Mouse (Mus musculus) urinary bladder, postnatal 10 days (tissue): ENCODE data around the gene Rpl13.
A peak's percentile ranks its signal among the peaks of the same experiment; 100 is the strongest.
"Not testable (repeated sequence)": the region's sequence is repeated elsewhere in the genome, so short reads cannot be mapped to it uniquely, and the experiment has no call there.

Source experiments
- DNase-seq: peaks from one replicate; pipeline ENCODE4 v3.0.0; 2022; ENCODE audit warnings: low spot score

The Rpl13 gene

DNA sequence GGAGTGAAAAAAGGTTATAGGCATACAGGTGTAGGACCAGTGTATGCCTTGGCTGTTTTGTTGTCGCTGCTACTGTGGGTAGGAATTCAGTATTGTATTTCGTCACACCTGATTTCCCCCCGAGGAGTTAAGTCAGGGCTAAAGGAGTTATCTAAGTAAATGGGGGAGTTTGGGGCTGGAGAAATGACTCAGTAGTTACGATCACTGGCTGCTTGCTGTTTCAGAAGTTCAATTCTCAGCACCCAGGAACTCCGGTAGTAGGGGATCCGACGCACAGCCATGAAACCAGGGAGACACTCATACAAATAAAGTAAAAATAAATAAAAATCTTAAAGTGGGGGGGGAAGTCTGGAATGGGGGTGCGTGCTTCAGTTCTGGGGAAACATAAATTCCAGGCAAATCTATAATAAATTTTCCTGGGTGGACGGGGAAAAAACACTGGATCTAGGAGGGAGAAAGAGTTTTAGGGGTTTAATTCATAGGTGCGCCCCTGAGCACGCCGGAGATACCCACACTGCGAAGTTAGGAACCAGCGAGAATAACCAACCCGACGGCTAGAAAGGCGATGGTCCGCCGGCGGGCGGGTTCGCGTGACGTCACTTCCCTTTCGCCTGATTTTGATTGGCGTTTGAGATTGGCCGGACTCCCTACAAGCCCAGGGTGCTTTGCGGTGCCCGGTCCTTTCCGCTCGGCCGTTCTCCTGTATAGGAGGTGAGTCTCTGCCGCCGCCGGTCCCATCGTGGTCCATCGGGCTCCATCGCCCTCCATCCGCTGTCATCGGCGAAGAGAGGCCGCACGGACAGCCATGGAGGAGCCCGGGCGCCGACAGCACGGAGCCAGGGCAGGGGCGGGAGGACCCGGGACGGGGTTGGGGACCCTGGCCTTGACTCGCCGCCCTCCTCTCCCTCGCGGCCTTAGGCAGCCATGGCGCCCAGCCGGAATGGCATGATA, at the start of gene Rpl13:
Gene Rpl13 (plus strand): TSS at position 616 of the 951 bp plus-strand sequence.
- peak; percentile 91 for DNase-seq

DNA sequence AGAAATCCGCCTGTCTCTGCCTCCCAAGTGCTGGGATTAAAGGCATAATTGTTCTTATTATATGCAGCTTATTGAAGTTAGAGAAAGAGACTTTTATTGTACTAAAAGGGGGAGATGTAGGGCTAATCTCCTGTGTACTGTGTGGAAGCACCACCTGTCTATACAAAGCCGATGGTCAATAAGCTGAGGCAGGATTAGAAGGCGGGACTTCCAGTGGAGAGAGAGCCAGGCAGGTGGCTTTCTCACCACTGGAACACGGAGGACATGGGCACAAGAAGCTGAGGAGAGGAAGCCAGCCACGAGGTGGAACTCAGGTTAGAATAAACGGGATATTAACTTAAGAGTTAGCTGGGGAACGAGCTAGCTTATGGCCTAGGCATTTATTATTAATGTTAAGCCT, 39.4 kb upstream of the Rpl13 start, which contains the start of gene Spg7:
Gene Spg7 (plus strand): TSS at position 222 of the 400 bp plus-strand sequence.
- DNase-seq, result no peak

DNA sequence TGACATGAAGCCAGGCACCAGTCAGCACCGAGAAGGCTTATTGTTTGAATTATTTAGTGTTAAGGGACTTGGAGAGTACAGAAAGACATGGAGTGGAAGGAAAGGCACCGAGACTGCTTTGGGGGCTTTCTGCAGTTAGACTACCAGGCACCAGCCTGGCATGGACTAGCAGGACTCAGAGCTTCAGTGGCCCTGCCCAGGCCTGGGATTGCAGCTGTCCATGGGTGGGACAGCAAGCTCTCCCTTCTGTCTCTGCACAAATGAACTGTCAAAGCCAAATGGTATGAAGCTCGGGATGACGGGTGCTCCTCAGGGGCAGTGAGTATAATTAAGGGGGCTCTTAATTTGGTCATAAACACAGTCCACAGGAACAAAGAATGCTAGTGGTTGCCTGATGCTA, 38.1 kb upstream of the Rpl13 start:
- no peak for DNase-seq

DNA sequence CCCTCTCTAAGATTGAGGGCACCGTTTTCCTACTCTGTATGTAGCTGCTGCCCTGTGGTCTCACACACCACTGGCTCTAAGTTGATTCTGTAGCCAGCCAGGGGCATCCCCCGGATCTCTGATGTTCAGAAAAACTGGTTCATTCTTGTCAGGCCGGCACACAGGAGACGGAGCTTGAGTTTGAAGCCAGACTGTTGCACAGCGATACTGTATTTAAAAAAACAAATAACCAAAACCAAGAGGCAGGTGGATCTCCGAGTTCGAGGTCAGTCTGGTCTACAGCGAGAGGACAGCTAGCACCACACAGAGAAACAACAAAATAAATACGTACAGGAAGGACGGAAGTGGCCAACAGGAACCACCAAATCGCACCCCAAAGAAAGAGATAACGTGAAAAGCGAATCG, 37.3 kb upstream of the Rpl13 start:
- DNase-seq, result no peak

- DNase-seq, result peak; percentile 81
Measured at GRCm38 (mm10) chr8:123065214-123066100, 36.7 kb upstream of the Rpl13 start.

GRCm38 (mm10) chr8:123066101-123066683, 36.0 kb upstream of the Rpl13 start:
- no peak for DNase-seq

DNA sequence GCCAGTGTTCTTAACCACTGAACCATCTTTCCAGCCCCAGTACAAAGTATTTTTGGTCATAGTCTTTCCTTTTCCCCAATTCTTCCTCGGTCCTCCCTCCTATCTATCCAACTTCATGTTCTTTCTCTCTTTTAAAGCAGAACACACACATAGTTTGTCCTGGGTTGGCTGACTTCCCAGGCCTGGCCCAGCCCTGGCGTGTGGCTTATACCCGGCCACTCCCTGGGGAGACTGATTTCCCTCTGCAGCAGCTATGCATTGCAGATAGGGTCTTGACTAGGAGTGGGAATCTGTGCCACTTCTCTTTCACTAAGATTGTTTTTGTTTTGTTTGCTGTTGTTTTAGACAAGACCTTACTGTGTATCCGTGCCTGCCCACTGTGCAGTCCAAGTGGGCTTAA, 31.0 kb upstream of the Rpl13 start:
- no peak for DNase-seq

- DNase-seq, result no peak
Measured at GRCm38 (mm10) chr8:123077213-123077612, 24.9 kb upstream of the Rpl13 start.

DNA sequence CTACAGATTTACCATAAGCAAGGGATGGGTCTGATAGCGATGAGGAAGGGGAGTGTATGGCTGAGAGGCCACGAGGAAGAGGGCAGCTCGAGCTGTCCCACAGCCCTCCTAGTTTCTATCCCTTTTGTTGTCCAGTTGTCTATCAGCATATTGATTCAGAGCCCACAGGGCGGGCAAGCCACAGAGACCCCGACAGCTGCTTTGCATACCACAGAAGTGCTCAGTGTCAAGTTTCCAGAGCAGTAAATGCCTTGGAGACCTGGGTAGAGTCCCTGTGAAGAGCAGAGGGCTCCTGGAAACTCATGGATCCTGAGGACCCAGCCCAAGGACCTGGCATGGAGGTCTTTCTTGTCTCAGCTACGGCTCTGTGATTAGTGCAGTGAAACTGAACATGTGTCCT, 19.2 kb upstream of the Rpl13 start:
- no peak for DNase-seq

DNA sequence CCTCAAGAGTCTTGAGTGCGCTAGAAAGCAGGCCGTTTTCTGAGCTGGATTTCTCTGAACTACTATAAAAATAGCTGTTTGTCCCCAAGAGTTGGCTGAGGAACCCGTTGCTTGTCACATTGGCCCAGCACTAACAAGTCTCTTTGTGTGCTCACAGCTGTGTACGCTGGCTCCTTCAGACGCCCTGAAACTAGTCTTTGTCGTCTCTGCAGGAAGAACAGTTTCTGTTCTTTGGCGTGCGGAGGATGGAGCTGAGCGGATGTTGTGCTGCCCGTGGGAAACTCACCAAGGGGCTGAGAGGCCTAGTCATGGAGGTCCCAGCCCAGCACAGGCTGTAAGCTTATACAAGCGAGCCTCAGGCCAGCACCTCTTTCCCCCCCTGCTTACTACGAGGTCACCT, 18.5 kb upstream of the Rpl13 start:
- DNase-seq, result no peak

- no peak for DNase-seq
Measured at GRCm38 (mm10) chr8:123087289-123087688, 14.9 kb upstream of the Rpl13 start.

DNA sequence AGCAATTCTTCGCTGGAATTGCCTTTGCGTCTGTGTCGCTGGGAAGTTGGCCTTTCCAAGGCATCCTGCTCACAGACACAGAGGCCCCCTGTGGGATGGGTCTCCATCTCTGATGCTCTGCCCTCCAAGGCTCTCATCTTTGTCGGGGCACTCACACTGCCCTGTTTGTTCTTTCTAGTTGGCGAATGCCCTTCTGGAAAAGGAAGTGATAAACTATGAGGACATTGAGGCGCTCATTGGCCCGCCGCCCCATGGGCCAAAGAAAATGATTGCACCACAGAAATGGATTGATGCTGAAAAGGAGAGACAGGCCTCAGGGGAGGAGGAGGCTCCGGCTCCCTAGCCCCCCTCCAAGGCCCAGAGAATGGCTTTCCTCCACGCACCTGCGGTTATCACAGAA, 4.9 kb upstream of the Rpl13 start:
- no peak for DNase-seq

- no peak for DNase-seq
Measured at GRCm38 (mm10) chr8:123097786-123098584, 4.2 kb upstream of the Rpl13 start.

- DNase-seq, result no peak
Measured at GRCm38 (mm10) chr8:123100288-123100687, 1.9 kb upstream of the Rpl13 start.

DNA sequence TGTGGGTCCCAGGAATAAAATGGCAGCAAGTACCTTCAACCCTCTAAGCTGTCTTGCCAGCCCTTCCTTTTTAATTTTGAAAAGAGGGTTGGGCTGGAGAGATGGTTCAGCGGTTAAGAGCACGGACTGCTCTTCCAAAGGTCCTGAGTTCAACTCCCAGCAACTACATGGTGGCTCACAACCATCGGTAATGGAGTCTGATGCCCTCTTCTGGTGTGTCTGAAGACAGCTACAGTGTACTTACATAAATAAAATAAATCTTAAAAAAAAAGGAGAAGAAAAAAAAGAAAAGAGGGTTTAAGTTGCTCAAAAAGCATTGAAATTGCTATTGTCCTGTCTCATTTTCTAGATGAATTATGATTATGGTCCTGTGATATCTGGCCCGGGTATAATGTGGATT, 906 bp upstream of the Rpl13 start:
- DNase-seq, result no peak

GRCm38 (mm10) chr8:123102855-123103254, 705 bp downstream of the Rpl13 start:
- DNase-seq, result not testable (repeated sequence)

DNA sequence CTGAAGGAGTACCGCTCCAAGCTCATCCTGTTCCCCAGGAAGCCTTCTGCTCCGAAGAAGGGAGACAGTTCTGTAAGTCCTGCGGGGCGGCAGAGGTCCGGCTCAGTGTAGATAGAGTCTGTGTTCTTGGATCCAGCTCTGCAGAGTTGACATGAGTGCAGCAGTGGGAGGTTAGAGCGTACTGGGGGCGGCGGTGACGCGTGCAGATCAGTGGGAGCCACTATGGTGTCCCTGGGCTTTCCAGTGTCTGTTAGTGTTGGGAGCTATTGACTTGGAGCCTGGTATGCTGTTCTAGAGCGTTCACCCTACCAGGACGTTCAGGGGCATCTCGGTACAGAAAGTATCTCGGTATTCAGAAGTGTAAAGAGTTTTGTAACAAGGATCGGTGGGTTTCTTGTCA, 1.1 kb downstream of the Rpl13 start:
- DNase-seq, result no peak

GRCm38 (mm10) chr8:123104046-123104767, 2.1 kb downstream of the Rpl13 start:
- no peak for DNase-seq

DNA sequence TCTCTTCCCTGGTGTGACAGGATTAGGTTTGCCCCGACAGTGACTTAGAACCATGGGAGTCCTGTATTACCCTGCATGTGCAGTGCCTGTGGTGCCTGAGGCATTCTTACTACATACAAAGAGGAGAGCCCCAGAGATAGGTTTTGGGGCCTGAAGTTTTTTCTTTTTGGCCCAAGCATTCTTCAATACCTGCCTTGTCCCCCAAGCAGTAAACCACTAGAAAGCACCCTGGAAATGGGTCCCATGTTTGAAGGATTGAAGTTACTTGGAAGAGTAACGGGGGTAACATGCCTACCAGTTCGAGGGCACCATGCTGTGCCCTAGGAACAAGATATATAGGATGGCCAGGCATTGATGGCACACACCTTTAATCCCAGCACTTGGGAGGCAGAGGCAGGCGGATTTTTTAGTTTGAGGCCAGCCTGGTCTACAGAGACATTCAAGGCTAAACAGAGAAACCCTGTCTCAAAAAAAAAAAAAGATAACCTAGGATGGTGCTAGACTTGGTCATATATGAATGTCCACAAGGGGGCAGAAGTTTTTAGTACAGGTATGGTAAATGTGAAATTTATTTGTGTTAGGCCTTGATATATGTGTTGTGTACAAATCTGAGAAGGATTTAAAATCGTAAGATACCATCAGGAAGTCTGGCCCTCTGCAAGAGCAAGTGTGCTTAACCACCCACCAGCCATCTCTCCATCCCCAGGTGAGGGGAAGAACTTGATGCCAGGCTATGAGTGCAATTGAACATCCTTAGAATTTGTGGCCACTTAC, 3.6 kb downstream of the Rpl13 start:
- no peak for DNase-seq

DNA sequence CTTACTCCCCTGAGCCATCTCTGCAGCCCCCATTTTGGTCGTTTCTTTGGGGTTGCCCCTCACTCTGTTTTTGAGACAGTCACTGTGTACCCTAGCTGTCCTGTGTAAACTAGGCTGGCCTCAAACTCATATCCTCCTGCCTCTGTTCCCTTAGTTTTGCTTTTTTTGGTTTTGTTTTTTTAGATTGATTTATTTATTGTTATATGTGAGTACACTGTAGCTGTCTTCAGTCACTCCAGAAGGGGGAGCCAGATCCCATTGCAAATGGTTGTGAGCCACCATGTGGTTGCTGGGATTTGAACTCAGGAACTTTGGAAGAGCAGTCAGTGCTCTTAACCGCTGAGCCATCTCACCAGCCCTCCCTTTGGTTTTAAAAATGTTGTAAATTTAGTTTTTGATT, 4.4 kb downstream of the Rpl13 start:
- DNase-seq, result no peak
